In the genomic region with DNA sequence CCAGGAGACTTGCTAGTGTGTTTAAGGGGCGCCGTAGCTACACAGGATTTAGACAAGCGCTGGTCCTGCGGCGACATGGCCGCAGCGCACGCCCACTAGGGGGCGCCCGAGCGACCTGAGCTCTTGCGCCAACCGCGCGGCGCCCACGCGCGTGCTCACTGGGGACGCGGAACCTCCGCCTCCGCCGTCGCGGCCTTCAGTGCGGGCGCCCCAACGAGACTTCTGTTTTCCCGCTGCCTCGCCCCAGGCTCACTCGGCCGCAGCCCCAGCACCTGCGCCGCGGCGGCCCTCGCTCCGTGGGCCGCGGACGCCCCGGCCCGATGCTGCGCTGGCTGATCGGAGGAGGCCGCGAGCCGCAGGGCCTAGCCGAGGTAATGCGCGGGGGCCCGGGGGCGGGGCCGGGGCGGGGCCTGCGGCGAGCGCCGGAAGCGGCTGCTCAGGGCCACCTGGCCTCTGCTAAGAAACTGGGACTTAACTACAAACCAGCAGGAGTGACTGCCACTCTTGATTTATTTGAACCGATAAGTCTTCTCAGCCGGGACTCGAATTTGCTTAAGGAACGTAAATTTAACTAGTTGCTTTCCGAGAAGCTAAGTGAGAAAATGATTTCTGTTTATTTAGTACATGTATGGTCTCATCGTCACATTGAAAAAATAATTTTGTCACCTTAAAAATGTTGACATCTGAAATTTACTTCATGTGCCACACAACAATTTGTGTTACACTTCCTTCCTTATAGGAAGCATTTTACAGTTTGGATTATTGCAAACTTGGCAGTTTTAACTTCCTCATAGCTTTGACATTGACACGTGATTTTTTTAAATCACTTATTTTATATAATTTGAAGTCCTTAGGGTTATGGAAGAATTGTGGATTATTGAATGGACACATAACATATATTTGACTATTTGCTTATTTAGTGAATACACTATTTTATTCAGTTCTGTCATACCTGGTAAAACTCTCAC, we compare ENCODE assay signal across 8 mouse cellular contexts. TPM values are rescaled to one million over a fixed set of nuclear protein-coding genes. Genes with fewer than 3 reads are reported as not detected.
DNase-seq lines count a peak whose midpoint lies in the region; ATAC-seq and TF ChIP-seq lines count a peak whose summit lies in the region.

A gene (plus strand): TSS at position 126 of the 968 bp plus-strand sequence.

- H3K9ac ChIP-seq in hindbrain, postnatal 0 days (replicated peaks; ENCODE audit: low read length): peak within 1 kb of the TSS; percentile 94

- intact Hi-C loops in gastrocnemius, adult 2 months (cut with DNase I): no loop called here
- intact Hi-C loops in left cerebral cortex, adult 2 months (cut with DNase I): loop anchor here (1.0 kb wide), 1 partner anchor 311 kb away; no protein-coding TSS in a partner anchor

- H3K4me1 ChIP-seq in hindbrain, postnatal 0 days (ENCODE audit: insufficient read depth, low read length): no peaks in the 10 kb centered on the region; the same call in 1 of the 2 replicates

- peak; percentile 99 for TF ChIP-seq CTCF in gastrocnemius, adult 2 months (IDR thresholded peaks at IDR 0.05)
- peak; percentile 74 for TF ChIP-seq CTCF in hindbrain, postnatal 0 days (IDR thresholded peaks at IDR 0.05; ENCODE audit: low read depth)
- TF ChIP-seq CTCF in left cerebral cortex, adult 2 months (IDR thresholded peaks at IDR 0.05): peak; percentile 96

- no peaks in the 10 kb centered on the region for H3K9me3 ChIP-seq in hindbrain, postnatal 0 days (ENCODE audit: low read length)

- peak within 1 kb of the TSS; percentile 98 for H3K27ac ChIP-seq in gastrocnemius, adult 2 months
- peak within 1 kb of the TSS; percentile 97 for H3K27ac ChIP-seq in hindbrain, postnatal 0 days
- peak within 1 kb of the TSS; percentile 99 for H3K27ac ChIP-seq in left cerebral cortex, adult 2 months

- H3K4me2 ChIP-seq in hindbrain, postnatal 0 days (ENCODE audit: low read depth, low read length): peak within 1 kb of the TSS; percentile 55

- peak within 1 kb of the TSS; percentile 88 for H3K4me3 ChIP-seq in gastrocnemius, adult 2 months
- peak within 1 kb of the TSS; percentile 73 for H3K4me3 ChIP-seq in hindbrain, postnatal 0 days (ENCODE audit: low read length)
- H3K4me3 ChIP-seq in left cerebral cortex, adult 2 months: peak within 1 kb of the TSS; percentile 72

- DNase-seq in ZHBTc4 (ENCODE audit: low read depth, low spot score): peak; percentile 98
- peak; percentile 94 for DNase-seq in gastrocnemius, adult 2 months
- DNase-seq in hindbrain, postnatal 0 days (ENCODE audit: low spot score): peak; percentile 97
- DNase-seq in left cerebral cortex, adult 2 months (ENCODE audit: extremely low spot score in 1 of 2, low spot score in 2 of 2): peak; percentile 93 to 94
- peak; percentile 91 to 96 for DNase-seq in right cerebral cortex, adult 2 months (ENCODE audit: low spot score in 2 of 2)
- peak; percentile 91 for DNase-seq in urinary bladder, postnatal 14 days (ENCODE audit: low spot score)

- ATAC-seq in common myeloid progenitor, adult 5-6 weeks (replicated peaks; ENCODE audit: low read depth, poor library complexity, severe bottlenecking): peak; percentile 93
- peak; percentile 96 for ATAC-seq in hindbrain, postnatal 0 days
- ATAC-seq in megakaryocyte, adult 5-6 weeks (ENCODE audit: poor library complexity, severe bottlenecking): peak; percentile 97

- WGBS in hindbrain, postnatal 0 days: 3% methylated on average over 68 of the region's 68 CpGs

- H3K27me3 ChIP-seq in hindbrain, postnatal 0 days (ENCODE audit: insufficient read depth, low read length): no peaks in the 10 kb centered on the region

- H3K36me3 ChIP-seq in hindbrain, postnatal 0 days (ENCODE audit: insufficient read depth, low read length): no peaks in the 10 kb centered on the region

RNA-seq across cellular contexts. Expression of the gene that starts here (rescaled TPM):
- total RNA-seq in common myeloid progenitor, adult 5-6 weeks (2017): 18.5 and 19.9 TPM in 2 replicates
- 10 to 100 TPM; 15.6 to 16.1 TPM for total RNA-seq in gastrocnemius, adult 2 months (2021)
- total RNA-seq in hindbrain, postnatal 0 days (2014; rRNA removed): 22.2 and 23.7 TPM in 2 replicates
- 24.8 and 26.6 TPM in 2 replicates for polyA plus RNA-seq in hindbrain, postnatal 0 days (2015; fragmentation: Nextera tagmentation; extraction: Ambion mirVana)
- total RNA-seq in left cerebral cortex, adult 2 months (2021): 10 to 100 TPM; 20.0 to 20.9 TPM
- total RNA-seq in megakaryocyte, adult 5-6 weeks (2015): 32.0 and 32.6 TPM in 2 replicates
- 17.9 and 20.4 TPM in 2 replicates for total RNA-seq in megakaryocyte, adult 5-6 weeks (2017)

Comparison
In these comparisons a context has a peak if more than half of its experiments do, and no peak if none do; other contexts are left out.
1. Peak in every context shown above with its lines: DNase-seq, ATAC-seq, H3K4me3 ChIP-seq and H3K27ac ChIP-seq.